Mouse (Mus musculus) right cerebral cortex, postnatal 4 days (tissue): ENCODE measurements around the gene Csnk2a1.
"Not testable (repeated sequence)": the region's sequence is repeated elsewhere in the genome, so short reads cannot be mapped to it uniquely, and the experiment has no call there.

Source experiments
- DNase-seq: peaks from one replicate; pipeline ENCODE4 v3.0.0-alpha.2; 2022

Csnk2a1 gene

DNA sequence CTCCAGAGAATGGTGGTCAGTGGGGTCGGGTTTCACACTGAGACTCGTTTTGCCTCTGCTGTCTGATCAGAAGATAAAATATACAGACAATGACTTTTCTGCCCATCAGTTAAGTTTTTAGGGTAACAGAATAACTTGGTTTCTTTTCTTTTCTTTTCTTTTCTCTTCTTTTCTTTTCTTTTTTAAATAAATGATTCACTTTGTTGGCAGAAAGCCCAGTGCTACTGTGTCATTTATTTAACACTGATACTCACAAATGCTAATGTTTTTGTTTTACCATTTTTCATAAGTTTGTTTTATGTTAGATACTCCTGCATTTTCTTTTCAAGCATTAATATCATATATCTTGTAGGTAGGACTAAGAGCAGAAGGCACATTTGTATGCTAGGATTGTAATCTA is 13.9 kb downstream of the Csnk2a1 start:
- no peak for DNase-seq

DNA sequence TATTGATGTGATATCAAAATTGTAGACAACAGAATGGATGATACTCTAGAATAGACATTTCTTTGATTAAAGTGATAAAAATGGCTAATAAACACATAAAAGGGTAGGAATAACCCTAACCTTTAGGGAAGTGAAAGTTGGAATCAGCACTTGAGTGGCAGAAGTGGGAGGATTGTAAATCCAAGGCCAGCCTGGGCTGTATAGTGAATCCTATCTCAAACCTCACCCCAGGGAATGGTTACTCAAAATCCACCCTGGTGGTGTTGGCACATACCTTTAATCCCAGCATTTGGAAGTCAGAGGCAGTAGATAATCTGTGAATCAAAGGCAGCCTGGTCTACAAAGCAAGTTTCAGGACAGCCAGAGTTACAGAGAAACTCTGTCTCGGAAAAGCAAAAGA is 20.6 kb downstream of the Csnk2a1 start:
- DNase-seq, result no peak

GRCm38 (mm10) chr2:152250511-152250910 is 23.9 kb downstream of the Csnk2a1 start:
- DNase-seq, result no peak

GRCm38 (mm10) chr2:152259739-152260138 is 33.1 kb downstream of the Csnk2a1 start:
- DNase-seq, result no peak

- no peak for DNase-seq
Observed at GRCm38 (mm10) chr2:152273639-152274038, 47.0 kb downstream of the Csnk2a1 start.

GRCm38 (mm10) chr2:152281407-152281806 is 54.8 kb downstream of the Csnk2a1 start:
- DNase-seq, result no peak

- DNase-seq, result no peak
Observed at GRCm38 (mm10) chr2:152287560-152287959, 60.9 kb downstream of the Csnk2a1 start.

DNA sequence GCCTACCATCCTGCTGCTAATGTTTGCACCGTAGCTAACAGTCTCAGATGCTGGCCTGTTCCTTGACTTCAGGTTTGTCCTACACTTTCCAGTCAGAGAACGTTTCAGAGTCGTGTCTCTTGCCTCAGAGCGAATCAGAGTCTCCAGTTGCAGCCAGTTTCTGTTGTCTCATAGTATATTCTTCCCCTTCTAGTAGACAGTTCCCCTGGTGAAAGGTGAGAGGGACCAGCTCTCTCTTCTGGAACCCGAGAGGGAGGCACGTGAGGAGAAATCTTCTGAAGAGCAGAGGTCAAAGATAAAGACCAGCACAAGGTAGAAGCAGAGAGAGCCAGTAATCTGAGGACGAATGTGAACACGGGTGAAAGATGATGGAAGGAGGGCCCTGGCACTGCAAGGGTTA is 61.4 kb downstream of the Csnk2a1 start:
- no peak for DNase-seq

DNA sequence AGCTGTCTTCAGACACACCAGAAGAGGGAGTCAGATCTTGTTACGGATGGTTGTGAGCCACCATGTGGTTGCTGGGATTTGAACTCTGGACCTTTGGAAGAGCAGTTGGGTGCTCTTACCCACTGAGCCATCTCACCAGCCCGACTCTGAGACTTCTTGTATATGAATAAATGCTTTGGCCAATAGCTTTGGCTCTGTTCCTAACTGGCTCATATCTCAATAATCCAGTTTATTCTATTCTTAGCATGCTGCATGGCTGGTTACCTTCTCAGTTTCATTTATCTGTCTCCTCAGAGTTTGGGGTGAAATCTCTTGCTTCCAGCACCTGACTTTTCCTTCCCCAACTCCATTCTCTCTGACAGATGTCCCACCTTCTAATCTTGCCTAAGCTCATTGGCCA is 63.0 kb downstream of the Csnk2a1 start:
- not testable (repeated sequence) for DNase-seq

GRCm38 (mm10) chr2:152292475-152292874 is 65.8 kb downstream of the Csnk2a1 start:
- DNase-seq, result no peak

DNA sequence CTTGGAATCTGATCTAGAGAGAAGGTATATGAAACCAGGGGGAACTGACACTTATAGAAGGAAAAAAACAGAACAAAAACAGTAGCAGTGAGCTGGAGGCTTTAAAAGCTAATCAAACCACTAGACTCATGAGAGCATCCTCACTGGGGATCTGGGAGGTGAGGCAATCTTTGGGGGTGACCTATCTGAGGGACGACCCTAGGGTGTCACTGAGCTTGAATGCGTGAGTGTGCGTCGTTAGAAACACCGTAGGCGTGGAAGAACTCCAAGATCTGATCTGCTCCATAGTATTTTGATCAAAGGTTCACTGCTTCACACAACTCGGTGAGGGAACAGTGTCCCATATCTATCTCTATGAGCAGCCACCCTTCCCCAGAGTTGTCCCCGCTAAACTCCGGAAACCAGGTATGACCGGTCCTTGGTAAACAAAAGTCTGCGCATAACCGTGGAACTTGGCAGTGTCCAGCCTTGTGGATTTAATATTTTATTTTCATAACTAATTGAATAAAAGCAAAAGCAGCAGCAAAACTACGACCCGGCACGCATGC is 66.6 kb downstream of the Csnk2a1 start:
- no peak for DNase-seq

DNA sequence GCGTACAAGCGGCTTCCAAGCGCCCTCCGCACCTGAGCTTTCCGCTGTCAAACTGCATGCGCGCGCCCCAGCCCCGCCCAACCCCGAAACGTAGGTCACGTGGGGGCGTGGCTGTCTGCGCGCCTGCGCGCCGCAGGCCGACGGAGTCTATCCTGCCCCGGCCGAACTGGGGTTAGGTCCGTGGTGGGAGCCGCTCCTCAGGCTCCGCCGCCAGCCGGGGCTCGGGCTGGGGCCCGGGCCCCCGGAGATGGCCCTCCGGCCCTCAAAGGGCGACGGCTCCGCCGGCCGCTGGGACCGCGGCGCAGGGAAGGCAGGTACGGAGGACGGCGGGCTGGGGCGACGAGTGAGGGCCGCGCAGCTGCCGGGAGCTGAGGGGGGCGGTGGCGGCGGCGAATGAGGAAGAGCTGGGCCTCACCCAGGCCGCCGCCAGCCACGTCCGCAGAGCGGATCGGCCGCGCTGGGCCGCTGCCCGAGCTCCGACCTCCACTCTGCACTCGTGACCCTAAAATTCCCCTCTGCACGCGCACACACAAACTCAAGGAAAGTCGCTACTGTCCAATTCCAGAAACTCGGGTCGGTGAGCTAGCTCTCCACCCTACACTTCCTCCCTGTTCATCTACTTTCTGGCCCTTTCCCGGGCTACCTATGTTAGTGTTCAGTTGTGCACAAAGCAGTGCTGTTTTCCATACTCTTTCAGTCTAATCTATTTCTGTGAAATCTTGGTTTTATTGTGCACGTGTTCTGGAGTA is 67.3 kb downstream of the Csnk2a1 start, which contains the start of gene Tbc1d20:
TSS of gene Tbc1d20 (plus strand) at position 102 of the 749 bp plus-strand sequence.
- peak; percentile 89 for DNase-seq

GRCm38 (mm10) chr2:152294541-152294940 is 67.9 kb downstream of the Csnk2a1 start:
- no peak for DNase-seq

DNA sequence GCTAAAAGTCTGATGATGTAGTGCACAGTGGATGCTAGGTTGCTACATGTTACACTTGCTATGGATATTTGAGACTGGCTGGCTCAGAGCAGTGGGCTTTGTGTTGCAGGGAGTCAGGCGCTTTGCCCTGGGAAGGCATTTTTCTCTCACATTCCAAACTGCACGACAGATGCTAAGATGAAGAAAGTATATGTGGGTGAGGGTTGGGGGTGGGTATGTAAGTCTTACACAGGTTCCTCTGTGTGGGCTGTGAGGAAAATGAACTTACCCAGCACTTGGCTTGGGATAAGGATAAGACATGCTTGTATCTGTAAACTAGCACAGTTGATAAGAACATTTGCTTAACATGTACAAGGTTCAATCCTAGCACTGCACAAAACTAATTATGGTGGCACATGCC is 76.2 kb downstream of the Csnk2a1 start:
- DNase-seq, result no peak

GRCm38 (mm10) chr2:152303781-152304180 is 77.1 kb downstream of the Csnk2a1 start:
- DNase-seq, result no peak

- DNase-seq, result no peak
Observed at GRCm38 (mm10) chr2:152305480-152305879, 78.8 kb downstream of the Csnk2a1 start.

GRCm38 (mm10) chr2:152307186-152307585 is 80.5 kb downstream of the Csnk2a1 start:
- no peak for DNase-seq

- DNase-seq, result no peak
Observed at GRCm38 (mm10) chr2:152312996-152313395, 86.4 kb downstream of the Csnk2a1 start.

DNA sequence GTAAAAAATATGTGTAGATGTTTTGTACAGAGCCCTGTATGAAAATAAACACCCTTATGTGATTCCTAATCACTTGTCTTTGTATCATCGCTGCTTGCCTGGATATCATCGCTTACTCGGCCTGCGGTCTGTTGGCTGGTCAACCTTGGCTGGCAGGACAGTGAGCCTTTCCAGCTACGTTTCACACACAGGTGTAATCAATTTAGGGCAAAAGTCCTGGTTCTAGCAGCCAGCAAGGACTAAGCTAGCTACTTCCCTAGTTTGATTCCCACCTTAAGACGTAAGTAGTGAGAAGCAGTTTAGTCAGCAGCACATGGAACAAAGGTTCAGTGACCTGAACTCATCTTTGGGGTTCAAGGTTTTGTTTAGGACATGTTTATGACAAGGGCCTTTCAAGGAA is 87.3 kb downstream of the Csnk2a1 start:
- DNase-seq, result no peak

- DNase-seq, result no peak
Observed at GRCm38 (mm10) chr2:152317054-152317453, 90.4 kb downstream of the Csnk2a1 start.

GRCm38 (mm10) chr2:152321558-152321957 is 94.9 kb downstream of the Csnk2a1 start:
- no peak for DNase-seq

- no peak for DNase-seq
Observed at GRCm38 (mm10) chr2:152322198-152322597, 95.6 kb downstream of the Csnk2a1 start.

DNA sequence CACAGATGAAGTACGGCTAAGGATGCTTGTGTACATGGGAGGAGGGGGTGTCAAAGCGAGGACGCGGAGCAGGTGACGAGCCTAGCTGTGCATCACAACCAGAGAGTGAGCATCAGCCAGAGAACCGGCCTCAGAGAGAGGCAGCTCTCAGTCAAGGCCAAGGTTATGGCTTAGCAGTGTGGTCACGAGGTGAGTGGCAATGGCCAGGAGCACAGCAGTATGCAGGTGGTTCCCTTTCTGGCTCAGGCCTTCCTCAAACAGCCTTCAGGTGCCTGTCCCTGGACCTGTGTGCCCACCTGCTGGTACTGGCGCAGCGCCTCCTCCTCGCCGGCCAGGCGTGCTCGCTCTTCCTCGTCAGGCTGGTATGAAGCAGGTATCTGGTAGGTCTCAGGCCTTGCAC is 97.3 kb downstream of the Csnk2a1 start:
- no peak for DNase-seq

DNA sequence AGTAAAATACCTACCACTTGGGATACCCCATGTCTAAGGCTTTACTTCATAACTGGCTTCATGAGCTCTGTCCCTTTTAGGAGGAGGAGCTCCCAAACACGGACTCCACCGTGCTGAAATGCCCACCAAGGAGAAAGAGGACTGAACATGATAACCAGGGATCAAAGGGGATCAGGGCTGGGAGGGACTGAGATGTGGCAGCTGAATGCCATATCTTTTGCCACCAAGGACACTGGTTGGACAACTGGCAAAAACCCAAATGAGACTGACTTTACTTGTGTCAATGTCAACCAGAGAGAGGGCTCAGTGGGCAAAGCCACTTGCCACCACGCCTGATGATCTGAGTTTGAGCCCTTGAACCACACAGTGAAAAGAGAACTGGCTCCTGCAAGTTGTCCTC is 98.2 kb downstream of the Csnk2a1 start:
- no peak for DNase-seq

- no peak for DNase-seq
Observed at GRCm38 (mm10) chr2:152326157-152326556, 99.5 kb downstream of the Csnk2a1 start.
